Mouse (Mus musculus) limb, embryonic 14.5 days (tissue): ENCODE data around the gene Zbtb44. TPM values are rescaled to one million over a fixed set of nuclear protein-coding genes. Genes with fewer than 3 reads are reported as not detected.

ENCODE experiments used
- ATAC-seq: fragments of 200-750 bp; cut with Nextera tagmentation; 2 replicates; pipeline ENCODE4 v1.8.0; 2017; ENCODE audit warnings: low read depth, moderate number of reproducible peaks, moderate TSS enrichment; ENCODE audit not compliant: low FRiP score
- DNase-seq: peaks from one replicate; pipeline ENCODE4 v3.0.0-alpha.2; 2015; ENCODE audit warnings: low spot score
- H3K27ac ChIP-seq: fragments of 300-500 bp; sonication (generic); replicated peaks from 2 replicates; pipeline ENCODE4 v1.5.1; 2014; ENCODE audit warnings: low read depth, mild to moderate bottlenecking, low read length, moderate library complexity, mixed read lengths
- H3K27me3 ChIP-seq: fragments of 300-500 bp; sonication (generic); 2 replicates; pipeline ENCODE4 v1.6.1; 2014; ENCODE audit warnings: low read length, mixed read lengths; ENCODE audit not compliant: control insufficient read depth, insufficient read depth
- H3K36me3 ChIP-seq: fragments of 300-500 bp; sonication (generic); 2 replicates; pipeline ENCODE4 v1.6.1; 2014; ENCODE audit warnings: mild to moderate bottlenecking, low read length, moderate library complexity, mixed read lengths; ENCODE audit not compliant: control insufficient read depth, insufficient read depth
- H3K4me1 ChIP-seq: fragments of 300-500 bp; sonication (generic); 2 replicates; pipeline ENCODE4 v1.6.1; 2014; ENCODE audit warnings: antibody characterized with exemption, low read length, mixed read lengths; ENCODE audit not compliant: control insufficient read depth, insufficient read depth
- H3K4me2 ChIP-seq: fragments of 300-500 bp; sonication (generic); replicated peaks from 2 replicates; pipeline ENCODE4 v1.6.1; 2014; ENCODE audit warnings: low read depth, mild to moderate bottlenecking, low read length, moderate library complexity; ENCODE audit not compliant: severe bottlenecking
- H3K4me3 ChIP-seq: fragments of 300-500 bp; sonication (generic); replicated peaks from 2 replicates; pipeline ENCODE4 v1.5.1; 2014; ENCODE audit warnings: low read length
- H3K9ac ChIP-seq: fragments of 300-500 bp; sonication (generic); 2 replicates; pipeline ENCODE4 v1.6.1; 2014; ENCODE audit warnings: mild to moderate bottlenecking, low read depth, low read length, moderate library complexity; ENCODE audit not compliant: severe bottlenecking
- H3K9me3 ChIP-seq: fragments of 300-500 bp; sonication (generic); 2 replicates; pipeline ENCODE4 v1.6.1; 2016; ENCODE audit warnings: low read length; ENCODE audit not compliant: control insufficient read depth
- POLR2A ChIP-seq: fragments of 200-500 bp; IDR thresholded peaks from 2 replicates; pipeline ENCODE4 v1.8.0; 2012; ENCODE audit warnings: inconsistent platforms, mild to moderate bottlenecking, moderate library complexity, borderline replicate concordance; ENCODE audit not compliant: insufficient read depth, insufficient read length; ENCODE audit errors: extremely low read depth
- WGBS: fragments of 180-500 bp; shearing (Covaris S2); extraction: QIAGEN DNeasy Blood & Tissue Kit; methylation state at CpG from one replicate; pipeline ENCODE4 v1.1.7; 2014; 5-methylcytosine and 5-hydroxymethylcytosine counted together
- polyA plus RNA-seq, 2 experiments: library from polyadenylated mRNA; depleted of rRNA in 1 of 2; stranded (reverse) in 1 of 2; unstranded in 1 of 2; fragments of >200 nt; fragmentation: Nextera tagmentation in 1 of 2; extraction: Ambion mirVana in 1 of 2; gene quantifications; 2 replicates each; pipeline versions ENCODE4 v1.2.1 to v1.2.3; 2012 to 2014

Gene Zbtb44
- polyA plus RNA-seq, 2 experiments, result 6.9 to 8.3 TPM

DNA sequence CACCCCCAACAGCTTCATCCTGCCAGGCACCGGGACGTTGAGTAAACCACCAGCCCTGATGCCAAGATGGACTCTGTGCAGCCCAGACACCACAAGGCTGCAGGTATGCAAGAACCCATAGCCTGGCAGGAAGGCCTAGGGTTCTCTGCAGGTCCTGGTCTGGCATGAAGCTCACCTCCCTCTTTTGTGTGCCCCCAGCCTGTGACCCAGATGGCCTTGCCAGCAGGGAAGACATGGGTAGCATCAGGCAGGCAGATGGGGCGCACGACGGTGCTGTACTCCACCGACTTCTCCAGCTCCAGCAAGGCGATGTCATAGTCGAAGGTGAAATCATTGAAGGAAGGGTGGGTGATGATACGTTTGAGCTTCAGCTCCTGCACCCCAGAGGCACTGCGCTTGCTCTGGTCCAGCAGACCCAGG lies 60.7 kb downstream of the Zbtb44 start:
- WGBS, result 94% methylated on average over 10 of the region's 10 CpGs
- ATAC-seq (no peak), DNase-seq (no peak)
- Histone ChIP-seq H3K9ac (no peak overlapping the region), H3K9me3 (no peaks in the 10 kb centered on the region), H3K36me3 (no peaks in the 10 kb centered on the region), H3K4me1 (no peaks in the 10 kb centered on the region), H3K4me3 (no peak overlapping the region), H3K27ac (no peak overlapping the region), H3K4me2 (no peak overlapping the region), H3K27me3 (no peaks in the 10 kb centered on the region)
- no peak for TF ChIP-seq POLR2A

GRCm38 (mm10) chr9:31092111-31092832 lies 61.8 kb downstream of the Zbtb44 start:
- no peak overlapping the region for H3K4me2 ChIP-seq
- TF ChIP-seq POLR2A, result no peak
- no peaks in the 10 kb centered on the region for H3K4me1 ChIP-seq
- 90% methylated on average over 18 of the region's 18 CpGs for WGBS
- ATAC-seq, result no peak
- no peaks in the 10 kb centered on the region for H3K27me3 ChIP-seq
- H3K4me3 ChIP-seq, result no peak overlapping the region
- H3K36me3 ChIP-seq, result no peaks in the 10 kb centered on the region
- H3K9me3 ChIP-seq, result no peaks in the 10 kb centered on the region
- DNase-seq, result no peak
- no peak overlapping the region for H3K27ac ChIP-seq
- no peak overlapping the region for H3K9ac ChIP-seq

- no peak overlapping the region for H3K4me2 ChIP-seq
- H3K36me3 ChIP-seq, result no peaks in the 10 kb centered on the region
- WGBS, result 92% methylated on average over 10 of the region's 10 CpGs
- H3K27ac ChIP-seq, result no peak overlapping the region
- H3K4me3 ChIP-seq, result no peak overlapping the region
- DNase-seq, result no peak
- no peak for TF ChIP-seq POLR2A
- H3K27me3 ChIP-seq, result no peaks in the 10 kb centered on the region
- no peaks in the 10 kb centered on the region for H3K9me3 ChIP-seq
- no peak for ATAC-seq
- H3K9ac ChIP-seq, result no peak overlapping the region
- no peaks in the 10 kb centered on the region for H3K4me1 ChIP-seq
These were observed 62.4 kb downstream of the Zbtb44 start for GRCm38 (mm10) chr9:31092833-31093195.

- 87% methylated on average over 20 of the region's 20 CpGs for WGBS
- no peak for TF ChIP-seq POLR2A
- Histone ChIP-seq H3K36me3 (no peaks in the 10 kb centered on the region), H3K9ac (no peak overlapping the region), H3K4me3 (no peak overlapping the region), H3K4me1 (no peaks in the 10 kb centered on the region), H3K27me3 (no peaks in the 10 kb centered on the region), H3K9me3 (no peaks in the 10 kb centered on the region), H3K27ac (no peak overlapping the region), H3K4me2 (no peak overlapping the region)
- ATAC-seq (no peak), DNase-seq (no peak)
These were observed 66.9 kb downstream of the Zbtb44 start for GRCm38 (mm10) chr9:31097088-31098082.

GRCm38 (mm10) chr9:31098118-31098517 lies 67.7 kb downstream of the Zbtb44 start:
- Histone ChIP-seq H3K27ac (no peak overlapping the region), H3K9ac (no peak overlapping the region), H3K27me3 (no peaks in the 10 kb centered on the region), H3K4me2 (no peak overlapping the region), H3K9me3 (no peaks in the 10 kb centered on the region), H3K4me3 (no peak overlapping the region), H3K36me3 (no peaks in the 10 kb centered on the region), H3K4me1 (no peaks in the 10 kb centered on the region)
- DNase-seq (no peak), ATAC-seq (no peak)
- no peak for TF ChIP-seq POLR2A
- 77% methylated on average over 6 of the region's 6 CpGs for WGBS
